Mouse (Mus musculus): ENCODE results near the gene Olfr378. TPM values are rescaled to one million over a fixed set of nuclear protein-coding genes. Genes with fewer than 3 reads are reported as not detected.

Olfr378 gene
- not detected for total RNA-seq (2021)
- long read RNA-seq, experiment 1 = 0 reads
- long read RNA-seq, experiment 2 = 0 reads

- DNase-seq (ENCODE audit: low spot score in 2 of 2) = no peak
Measured at GRCm38 (mm10) chr11:73428377-73428776, at the start of gene Olfr378. Olfr378 (minus strand) TSS chr11:73428477.

DNA sequence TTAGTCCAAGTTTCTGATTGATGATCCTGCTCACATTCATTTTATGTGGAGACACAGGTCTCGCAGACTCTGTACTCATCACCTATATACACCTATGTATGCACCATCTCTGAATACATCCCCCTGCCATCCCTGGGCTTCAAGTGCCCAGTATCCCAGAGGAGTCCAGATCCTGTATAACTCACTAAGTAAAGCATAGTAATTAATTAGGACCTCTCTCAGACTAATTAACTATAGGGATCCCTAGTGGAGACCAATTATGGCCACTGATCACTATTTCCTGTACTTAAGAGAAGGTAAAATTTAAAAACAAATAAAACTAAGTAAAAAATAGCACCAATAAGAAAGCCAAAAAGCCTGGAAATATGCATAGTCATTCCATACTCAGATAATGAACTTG, 29.1 kb upstream of the Olfr378 start, which contains the start of gene Olfr380:
Olfr380 (minus strand) TSS at position 101 of the 400 bp plus-strand sequence.
- DNase-seq (ENCODE audit: low spot score in 2 of 2) = no peak

- no peak for DNase-seq (ENCODE audit: low spot score in 2 of 2)
Measured at GRCm38 (mm10) chr11:73399514-73399913, 28.8 kb downstream of the Olfr378 start, which contains the start of gene Olfr1. Olfr1 (minus strand) TSS chr11:73399614.

DNA sequence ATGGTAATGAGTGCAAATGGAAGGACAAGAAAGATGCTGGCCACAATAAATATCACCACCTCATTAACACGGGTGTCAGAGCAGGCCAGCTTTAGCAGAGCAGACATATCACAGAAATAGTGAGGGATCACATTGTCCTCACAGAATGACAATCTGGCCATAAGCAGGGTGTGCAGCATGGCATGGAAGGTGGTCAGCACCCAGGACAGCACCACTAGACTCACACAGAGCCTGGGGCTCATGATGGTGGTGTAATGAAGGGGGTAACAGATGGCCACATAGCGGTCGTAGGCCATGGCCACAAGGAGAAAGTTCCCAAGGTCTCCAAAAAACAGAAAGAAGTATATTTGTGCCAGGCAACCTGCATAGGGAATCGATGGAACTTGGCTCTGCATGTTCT, 32.9 kb downstream of the Olfr378 start:
- no peak for DNase-seq (ENCODE audit: low spot score in 2 of 2)

Other genes with a start within 250 kb of the Olfr378 start
- 10 to 100 TPM; 18.6 to 20.5 TPM for gene Ctns, start 229.4 kb downstream of the Olfr378 start, total RNA-seq (2021)
- gene Shpk, start 229.0 kb downstream of the Olfr378 start, total RNA-seq (2021) = 1 to 10 TPM; 3.0 to 3.2 TPM
- gene Trpv1, start 194.2 kb downstream of the Olfr378 start, total RNA-seq (2021) = not detected
- under 1 TPM; 0.41 to 0.55 TPM for gene Trpv3, start 161.1 kb downstream of the Olfr378 start, total RNA-seq (2021)
- 1 to 10 TPM; 3.8 to 4.5 TPM for gene Aspa, start 98.9 kb downstream of the Olfr378 start, total RNA-seq (2021)
- gene Gm49340, start 98.7 kb downstream of the Olfr378 start, total RNA-seq (2021) = not detected
- gene Spata22, start 98.7 kb downstream of the Olfr378 start, total RNA-seq (2021) = not detected
- not detected for gene Olfr20, start 77.7 kb downstream of the Olfr378 start, total RNA-seq (2021)
- gene Olfr376, start 57.2 kb downstream of the Olfr378 start, total RNA-seq (2021) = not detected
- gene Olfr1, start 28.9 kb downstream of the Olfr378 start, total RNA-seq (2021) = not detected
- not detected for gene Olfr380, start 29.0 kb upstream of the Olfr378 start, total RNA-seq (2021)
- gene Olfr381, start 63.1 kb upstream of the Olfr378 start, total RNA-seq (2021) = not detected
- gene Olfr382, start 88.7 kb upstream of the Olfr378 start, total RNA-seq (2021) = not detected
- gene Olfr385, start 164.5 kb upstream of the Olfr378 start, total RNA-seq (2021) = not detected
- not detected for gene Olfr384, start 170.1 kb upstream of the Olfr378 start, total RNA-seq (2021)

Measured in layer of hippocampus, postnatal 14 days (tissue).